Mouse (Mus musculus) neutrophil, adult 5-6 weeks (primary cell): ENCODE measurements around the gene Eml2. TPM values are rescaled to one million over a fixed set of nuclear protein-coding genes. Genes with fewer than 3 reads are reported as not detected.

ENCODE experiments used
- ATAC-seq: fragments of 151-379, 151-347 bp; 2 replicates; pipeline ENCODE4 v1.8.0; 2017; ENCODE audit warnings: mild to moderate bottlenecking, moderate TSS enrichment; ENCODE audit not compliant: insufficient number of reproducible peaks, poor library complexity, low FRiP score, severe bottlenecking; ENCODE audit errors: extremely low read depth
- total RNA-seq: library from RNA; stranded (forward); fragments of 200-1000 nt; gene quantifications from 2 replicates; pipeline ENCODE4 v1.2.3, GENCODE M21; 2017

Gene Eml2
- total RNA-seq, 1 experiment from 2014 or later = 9.1 TPM

- ATAC-seq = no peak
Measured at GRCm38 (mm10) chr7:19246855-19247254, 70.6 kb downstream of the Eml2 start.

GRCm38 (mm10) chr7:19247511-19247910 lies 71.3 kb downstream of the Eml2 start:
- no peak for ATAC-seq

GRCm38 (mm10) chr7:19252078-19252477 lies 75.9 kb downstream of the Eml2 start:
- ATAC-seq = no peak

GRCm38 (mm10) chr7:19253437-19253836 lies 77.2 kb downstream of the Eml2 start:
- no peak for ATAC-seq

- no peak for ATAC-seq
Measured at GRCm38 (mm10) chr7:19255395-19255794, 79.2 kb downstream of the Eml2 start.

Other genes with a start within 250 kb of the Eml2 start
- not detected in 2 replicates for gene Nanos2, start 189.0 kb upstream of the Eml2 start, total RNA-seq
- gene Mypop, start 185.2 kb upstream of the Eml2 start, total RNA-seq = 0.74 and 2.0 TPM in 2 replicates
- gene Irf2bp1, start 172.4 kb upstream of the Eml2 start, total RNA-seq = 13.2 and 16.9 TPM in 2 replicates
- gene Foxa3, start 152.9 kb upstream of the Eml2 start, total RNA-seq = not detected in 2 replicates
- 64.8 and 67.0 TPM in 2 replicates for gene Sympk, start 152.0 kb upstream of the Eml2 start, total RNA-seq
- 0.35 and 0.37 TPM in 2 replicates for gene Rsph6a, start 121.7 kb upstream of the Eml2 start, total RNA-seq
- 3.1 and 3.4 TPM in 2 replicates for gene Dmwd, start 100.2 kb upstream of the Eml2 start, total RNA-seq
- 1.4 and 2.1 TPM in 2 replicates for gene Dmpk, start 92.6 kb upstream of the Eml2 start, total RNA-seq
- gene Six5, start 81.8 kb upstream of the Eml2 start, total RNA-seq = 0.12 TPM in 1 of 2 replicates, not detected in the other
- gene Gm4969, start 58.1 kb upstream of the Eml2 start, total RNA-seq = not detected in 2 replicates
- gene Fbxo46, start 56.6 kb upstream of the Eml2 start, total RNA-seq = 11.3 and 13.3 TPM in 2 replicates
- gene Qpctl, start 27.1 kb upstream of the Eml2 start, total RNA-seq = 3.8 and 5.3 TPM in 2 replicates
- gene Snrpd2, start 26.7 kb upstream of the Eml2 start, total RNA-seq = 26.4 and 33.0 TPM in 2 replicates
- gene Gipr, start 10.3 kb upstream of the Eml2 start, total RNA-seq = not detected in 2 replicates
- 0.37 TPM in 1 of 2 replicates, not detected in the other for gene Gpr4, start 36.1 kb downstream of the Eml2 start, total RNA-seq
- gene Opa3, start 51.9 kb downstream of the Eml2 start, total RNA-seq = 12.5 and 15.3 TPM in 2 replicates
- gene Vasp, start 95.4 kb downstream of the Eml2 start, total RNA-seq = 400 and 419 TPM in 2 replicates
- gene Ppm1n, start 103.6 kb downstream of the Eml2 start, total RNA-seq = not detected in 2 replicates
- not detected in 2 replicates for gene Rtn2, start 106.2 kb downstream of the Eml2 start, total RNA-seq
- 60.5 and 64.4 TPM in 2 replicates for gene Fosb, start 133.6 kb downstream of the Eml2 start, total RNA-seq
- gene Ercc1, start 168.4 kb downstream of the Eml2 start, total RNA-seq = 19.6 and 28.2 TPM in 2 replicates
- 7.1 and 7.3 TPM in 2 replicates for gene Cd3eap, start 183.1 kb downstream of the Eml2 start, total RNA-seq
- gene Ppp1r13l, start 183.3 kb downstream of the Eml2 start, total RNA-seq = 0.12 and 0.37 TPM in 2 replicates
- gene Ercc2, start 205.6 kb downstream of the Eml2 start, total RNA-seq = 27.4 and 30.1 TPM in 2 replicates
- gene Klc3, start 227.7 kb downstream of the Eml2 start, total RNA-seq = 0.81 TPM in 1 of 2 replicates, not detected in the other
- not detected in 2 replicates for gene Ckm, start 228.4 kb downstream of the Eml2 start, total RNA-seq